Mouse (Mus musculus): ENCODE measurements around the gene Slamf9. TPM values are rescaled to one million over a fixed set of nuclear protein-coding genes. Genes with fewer than 3 reads are reported as not detected.

Slamf9 gene
- polyA plus RNA-seq, 1 experiment from 2014 or later = 1.3 TPM

DNA sequence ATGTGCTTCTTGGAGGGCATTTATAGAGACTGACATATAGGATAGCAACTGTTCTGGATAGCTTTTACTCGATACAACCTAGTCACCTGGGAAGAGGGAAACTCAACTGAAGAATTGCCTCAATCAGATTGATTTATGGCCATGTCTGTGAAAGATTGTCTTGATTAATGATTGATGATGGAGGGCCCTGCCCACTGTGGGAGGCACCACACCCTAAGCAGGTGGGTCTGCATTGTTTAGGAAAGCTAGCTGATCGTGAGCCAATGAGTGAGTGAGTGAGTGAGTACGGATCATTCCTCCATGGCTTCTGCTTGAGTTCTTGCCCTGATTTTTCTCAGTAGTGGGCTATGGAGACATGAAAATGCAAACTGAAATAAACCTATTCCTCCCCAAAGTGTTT, 34.6 kb upstream of the Slamf9 start:
- no peak overlapping the region for H3K4me2 ChIP-seq
- no peaks in the 10 kb centered on the region for H3K9me3 ChIP-seq (replicated peaks)
- H3K27me3 ChIP-seq (replicated peaks) = no peaks in the 10 kb centered on the region
- no peak overlapping the region for H3K4me3 ChIP-seq
- H3K36me3 ChIP-seq = no peaks in the 10 kb centered on the region
- 88% methylated on average over 3 of the region's 3 CpGs for WGBS
- H3K9ac ChIP-seq = no peak overlapping the region
- H3K4me1 ChIP-seq (replicated peaks) = peaks cover 7% of the 10 kb centered on the region
- no peak for ATAC-seq (ENCODE audit: insufficient number of reproducible peaks, low FRiP score)
- H3K27ac ChIP-seq (ENCODE audit: poor library complexity, severe bottlenecking) = no peak overlapping the region

DNA sequence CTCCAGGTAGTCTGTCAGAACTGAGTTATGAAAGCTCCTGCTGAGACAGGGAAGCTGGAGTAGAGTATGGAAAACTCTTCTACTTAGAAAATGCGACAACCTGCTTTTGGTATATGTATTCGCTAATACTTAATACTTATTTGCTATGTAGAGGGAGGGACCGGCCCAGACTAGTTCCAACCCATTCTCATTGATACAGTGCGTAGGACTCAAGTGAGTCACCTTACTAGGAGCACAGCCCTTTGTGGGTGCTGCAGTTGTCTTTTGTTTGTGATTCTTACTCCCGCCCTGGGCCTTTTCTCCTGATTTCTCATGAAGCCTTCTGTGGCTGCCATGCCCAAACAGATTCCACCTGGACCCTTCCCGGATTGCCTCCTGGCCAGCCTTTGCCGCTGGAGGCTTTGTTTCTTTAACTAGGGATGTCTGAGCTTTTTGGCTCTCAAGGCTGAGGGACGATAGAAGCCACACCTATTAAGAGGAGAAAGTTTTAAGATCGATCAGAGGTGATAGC, 33.2 kb upstream of the Slamf9 start:
- no peak overlapping the region for H3K4me3 ChIP-seq
- no peak for ATAC-seq (ENCODE audit: insufficient number of reproducible peaks, low FRiP score)
- no peaks in the 10 kb centered on the region for H3K4me1 ChIP-seq (replicated peaks)
- no peaks in the 10 kb centered on the region for H3K27me3 ChIP-seq (replicated peaks)
- H3K27ac ChIP-seq (ENCODE audit: poor library complexity, severe bottlenecking) = no peak overlapping the region
- no peak overlapping the region for H3K9ac ChIP-seq
- no peak overlapping the region for H3K4me2 ChIP-seq
- 79% methylated on average over 9 of the region's 9 CpGs for WGBS
- no peaks in the 10 kb centered on the region for H3K36me3 ChIP-seq
- H3K9me3 ChIP-seq (replicated peaks) = no peaks in the 10 kb centered on the region

DNA sequence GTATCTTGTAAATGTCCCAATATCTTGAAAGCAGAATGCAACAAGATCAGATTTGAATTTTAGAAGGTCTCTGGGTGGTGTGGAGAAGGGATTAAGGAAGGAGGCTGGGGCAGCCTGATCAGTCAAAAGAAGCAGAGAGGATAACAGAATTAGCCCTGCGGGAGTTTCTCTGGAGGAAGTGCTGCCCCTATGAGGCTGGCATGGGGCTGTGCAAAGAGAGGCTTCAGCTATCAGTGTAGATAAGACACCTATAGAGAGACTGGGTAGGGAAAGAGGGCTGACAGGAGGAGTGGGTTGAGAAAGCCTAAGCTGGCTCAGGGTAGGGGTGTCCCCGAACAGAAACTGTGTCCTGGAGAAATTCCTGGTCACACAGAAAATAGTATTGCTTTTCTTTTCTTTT, 24.9 kb upstream of the Slamf9 start:
- Histone ChIP-seq H3K4me1 (replicated peaks) (peaks cover 10% of the 10 kb centered on the region; the same call in 1 of the 2 replicates), H3K36me3 (no peaks in the 10 kb centered on the region), H3K9ac (no peak overlapping the region), H3K4me3 (no peak overlapping the region), H3K27ac (ENCODE audit: poor library complexity, severe bottlenecking) (no peak overlapping the region), H3K4me2 (no peak overlapping the region), H3K9me3 (replicated peaks) (no peaks in the 10 kb centered on the region), H3K27me3 (replicated peaks) (no peaks in the 10 kb centered on the region)
- no peak for ATAC-seq (ENCODE audit: insufficient number of reproducible peaks, low FRiP score)
- WGBS = 16% methylated on average over 2 of the region's 2 CpGs

DNA sequence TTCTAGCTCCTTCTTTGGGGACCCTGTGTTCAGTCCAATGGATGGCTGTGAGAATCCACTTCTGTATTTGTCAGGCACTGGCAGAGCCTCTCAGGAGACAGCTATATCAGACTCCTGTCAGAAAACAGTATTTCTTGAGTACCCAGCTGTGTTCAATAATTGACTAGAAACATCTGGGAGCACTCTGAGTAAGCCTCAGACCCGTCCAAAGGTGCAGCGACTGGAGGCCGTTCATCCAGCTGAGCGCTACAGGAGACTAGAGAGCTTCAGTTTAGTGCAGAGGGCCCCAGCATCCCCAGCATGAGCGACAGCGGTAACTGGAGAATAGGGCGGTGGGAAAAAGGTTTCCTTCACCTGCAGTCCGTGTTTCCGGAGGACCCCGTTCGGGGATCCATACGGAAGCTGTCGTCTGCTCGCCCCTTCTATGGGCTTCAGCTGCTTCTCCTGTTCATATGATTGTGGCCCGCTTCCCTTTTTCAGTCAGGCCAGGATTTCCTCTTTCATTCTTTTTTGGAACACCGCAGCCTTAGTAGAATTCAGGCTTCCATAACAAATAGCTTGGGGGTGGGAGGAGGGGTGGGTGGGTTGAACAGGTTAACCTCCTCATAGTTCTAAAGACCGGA, 24.2 kb upstream of the Slamf9 start:
- ATAC-seq (ENCODE audit: insufficient number of reproducible peaks, low FRiP score) = no peak
- WGBS = 36% methylated on average over 17 of the region's 17 CpGs
- no peak overlapping the region for H3K27ac ChIP-seq (ENCODE audit: poor library complexity, severe bottlenecking)

DNA sequence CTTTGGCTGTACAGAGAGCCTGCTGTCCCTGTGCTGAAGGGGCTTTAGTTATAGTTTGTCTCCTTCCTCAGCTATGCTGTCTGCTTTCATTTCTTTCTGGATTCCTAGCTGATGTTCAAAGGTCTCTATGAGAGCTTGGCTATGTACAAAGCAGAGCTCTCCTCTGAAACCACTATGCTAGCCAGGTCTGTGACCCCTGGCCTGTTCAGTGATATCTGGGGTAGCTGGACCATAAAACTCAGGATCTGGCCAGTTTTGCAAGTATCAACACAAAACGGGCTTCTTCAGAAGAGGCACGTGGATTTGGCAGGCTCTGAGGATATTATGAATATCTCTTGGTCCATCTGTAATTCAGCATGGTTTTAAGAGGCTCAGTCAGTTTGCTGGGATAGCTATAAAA, 22.2 kb upstream of the Slamf9 start:
- Histone ChIP-seq H3K9me3 (replicated peaks) (no peaks in the 10 kb centered on the region), H3K9ac (no peak overlapping the region), H3K36me3 (no peaks in the 10 kb centered on the region), H3K27me3 (replicated peaks) (no peaks in the 10 kb centered on the region), H3K27ac (ENCODE audit: poor library complexity, severe bottlenecking) (no peak overlapping the region), H3K4me1 (replicated peaks) (peaks cover 10% of the 10 kb centered on the region; the same call in 1 of the 2 replicates), H3K4me2 (no peak overlapping the region), H3K4me3 (no peak overlapping the region)
- no peak for ATAC-seq (ENCODE audit: insufficient number of reproducible peaks, low FRiP score)
- WGBS = 75% methylated on average over 2 of the region's 2 CpGs

More for the DNA sequence above, 24.2 kb upstream of the Slamf9 start:
- no peaks in the 10 kb centered on the region for H3K27me3 ChIP-seq (replicated peaks)
- no peaks in the 10 kb centered on the region for H3K36me3 ChIP-seq
- no peak overlapping the region for H3K9ac ChIP-seq
- H3K4me3 ChIP-seq = no peak overlapping the region
- no peaks in the 10 kb centered on the region for H3K9me3 ChIP-seq (replicated peaks)
- H3K4me1 ChIP-seq (replicated peaks) = peaks cover 10% of the 10 kb centered on the region; the same call in 1 of the 2 replicates
- H3K4me2 ChIP-seq = no peak overlapping the region

DNA sequence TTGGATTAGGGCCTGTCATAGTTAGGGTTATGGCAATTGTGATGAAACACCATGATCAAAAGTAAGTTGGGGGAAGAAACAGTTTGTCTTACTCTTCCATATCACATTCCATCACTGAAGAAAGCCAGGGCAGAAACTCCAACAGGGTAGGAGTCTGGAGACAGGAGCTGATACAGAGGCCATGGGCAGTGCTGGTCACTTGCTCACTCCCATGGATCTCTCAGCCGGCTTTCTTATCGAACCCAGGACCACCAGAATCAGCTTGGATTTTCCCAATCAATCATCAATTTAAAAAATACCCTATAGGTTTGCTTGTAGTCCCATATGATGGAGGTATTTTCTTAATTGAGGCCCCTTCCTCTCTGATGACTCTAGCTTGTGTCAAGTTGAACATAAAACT, 21.3 kb upstream of the Slamf9 start:
- Histone ChIP-seq H3K4me3 (no peak overlapping the region), H3K4me2 (no peak overlapping the region), H3K9ac (no peak overlapping the region), H3K4me1 (replicated peaks) (peaks cover 10% of the 10 kb centered on the region; the same call in 1 of the 2 replicates), H3K27ac (ENCODE audit: poor library complexity, severe bottlenecking) (no peak overlapping the region), H3K36me3 (no peaks in the 10 kb centered on the region), H3K27me3 (replicated peaks) (no peaks in the 10 kb centered on the region), H3K9me3 (replicated peaks) (no peaks in the 10 kb centered on the region)
- ATAC-seq (ENCODE audit: insufficient number of reproducible peaks, low FRiP score) = no peak
- WGBS = 82% methylated on average over 2 of the region's 2 CpGs

DNA sequence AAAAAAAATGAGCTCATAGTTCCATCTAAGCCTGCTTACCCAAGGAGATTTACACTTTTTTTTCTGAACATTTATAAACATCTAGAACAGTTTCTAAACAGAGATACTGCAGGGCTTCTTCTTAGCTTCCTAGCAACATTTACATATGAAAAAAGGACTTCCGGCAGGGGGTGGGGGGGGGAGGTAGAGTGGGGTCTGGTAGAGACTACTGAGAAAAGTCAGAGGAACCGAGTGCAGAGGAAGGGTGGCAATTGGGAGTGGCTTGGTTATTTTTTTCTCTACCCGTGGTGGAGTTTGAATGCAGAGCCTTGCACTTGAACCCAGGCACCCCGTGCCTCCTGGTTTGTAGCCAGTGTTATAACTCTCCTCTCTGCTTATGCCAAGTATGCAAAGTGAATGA, 19.7 kb upstream of the Slamf9 start:
- no peak overlapping the region for H3K27ac ChIP-seq (ENCODE audit: poor library complexity, severe bottlenecking)
- no peak overlapping the region for H3K4me3 ChIP-seq
- WGBS = 20% methylated on average over 4 of the region's 4 CpGs
- peaks cover 5% of the 10 kb centered on the region; the same call in 1 of the 2 replicates for H3K4me1 ChIP-seq (replicated peaks)
- no peaks in the 10 kb centered on the region for H3K27me3 ChIP-seq (replicated peaks)
- no peak for ATAC-seq (ENCODE audit: insufficient number of reproducible peaks, low FRiP score)
- no peaks in the 10 kb centered on the region for H3K9me3 ChIP-seq (replicated peaks)
- no peaks in the 10 kb centered on the region for H3K36me3 ChIP-seq
- H3K9ac ChIP-seq = no peak overlapping the region
- no peak overlapping the region for H3K4me2 ChIP-seq

DNA sequence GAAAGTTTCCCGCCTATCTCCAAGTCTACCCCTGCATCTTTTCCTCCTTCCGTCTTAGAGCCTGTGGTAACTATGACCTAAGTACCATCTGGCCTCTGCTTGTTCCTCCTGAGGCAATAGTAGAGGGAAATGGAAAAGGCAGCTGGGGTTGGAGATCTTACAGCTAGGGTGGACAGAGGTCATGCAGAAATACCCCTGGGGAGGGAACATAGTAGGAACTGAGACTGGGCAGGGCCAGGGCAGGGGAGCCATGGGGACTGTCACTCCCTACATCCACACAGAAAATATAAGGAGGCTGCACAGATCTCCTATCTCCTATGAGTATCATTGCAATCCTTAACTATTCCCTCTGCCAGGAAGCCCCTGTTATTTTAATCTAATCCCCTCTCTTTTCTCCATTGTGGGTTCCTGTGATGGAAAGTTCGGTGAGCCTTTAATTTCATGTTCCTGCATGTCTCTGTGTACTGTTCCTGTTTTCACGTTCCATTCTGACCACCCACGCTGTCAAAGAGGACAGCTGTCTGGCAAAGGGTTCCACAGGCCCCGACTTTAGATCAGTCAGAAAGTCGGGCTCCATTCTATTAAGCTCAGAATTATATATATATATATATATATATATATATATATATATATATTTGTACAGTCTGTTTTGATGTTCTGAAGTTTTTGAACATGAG, 19.0 kb upstream of the Slamf9 start:
- no peaks in the 10 kb centered on the region for H3K36me3 ChIP-seq
- no peak overlapping the region for H3K4me2 ChIP-seq
- H3K4me1 ChIP-seq (replicated peaks) = peaks cover under 1% of the 10 kb centered on the region; the same call in 1 of the 2 replicates
- no peak overlapping the region for H3K4me3 ChIP-seq
- WGBS = 61% methylated on average over 7 of the region's 7 CpGs
- H3K27me3 ChIP-seq (replicated peaks) = no peaks in the 10 kb centered on the region
- H3K27ac ChIP-seq (ENCODE audit: poor library complexity, severe bottlenecking) = no peak overlapping the region
- ATAC-seq (ENCODE audit: insufficient number of reproducible peaks, low FRiP score) = no peak
- H3K9me3 ChIP-seq (replicated peaks) = no peaks in the 10 kb centered on the region
- no peak overlapping the region for H3K9ac ChIP-seq

DNA sequence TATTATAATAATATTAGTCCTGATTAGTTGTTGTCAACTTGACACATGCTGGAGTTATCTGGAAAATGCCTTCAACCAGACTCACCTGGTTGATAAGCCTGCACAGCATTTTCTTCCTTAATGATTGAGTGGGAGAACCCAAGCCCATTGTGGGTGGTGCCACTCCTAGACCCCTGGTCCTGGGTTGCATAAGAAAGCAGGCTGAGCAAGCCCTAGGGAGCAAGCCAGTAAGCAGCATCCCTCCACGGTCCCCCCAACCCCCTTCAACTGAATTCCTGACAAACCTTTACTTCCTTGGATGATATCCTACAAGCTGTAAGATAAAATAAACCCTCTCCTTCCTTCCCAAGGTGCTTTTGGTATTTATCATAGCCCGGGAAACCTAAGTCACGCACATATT, 18.0 kb upstream of the Slamf9 start:
- H3K4me2 ChIP-seq = no peak overlapping the region
- no peak overlapping the region for H3K4me3 ChIP-seq
- 85% methylated on average over 3 of the region's 3 CpGs for WGBS
- H3K9ac ChIP-seq = no peak overlapping the region
- H3K27ac ChIP-seq (ENCODE audit: poor library complexity, severe bottlenecking) = no peak overlapping the region
- ATAC-seq (ENCODE audit: insufficient number of reproducible peaks, low FRiP score) = no peak
- H3K4me1 ChIP-seq (replicated peaks) = peaks cover 6% of the 10 kb centered on the region
- no peaks in the 10 kb centered on the region for H3K36me3 ChIP-seq
- H3K27me3 ChIP-seq (replicated peaks) = no peaks in the 10 kb centered on the region
- no peaks in the 10 kb centered on the region for H3K9me3 ChIP-seq (replicated peaks)

DNA sequence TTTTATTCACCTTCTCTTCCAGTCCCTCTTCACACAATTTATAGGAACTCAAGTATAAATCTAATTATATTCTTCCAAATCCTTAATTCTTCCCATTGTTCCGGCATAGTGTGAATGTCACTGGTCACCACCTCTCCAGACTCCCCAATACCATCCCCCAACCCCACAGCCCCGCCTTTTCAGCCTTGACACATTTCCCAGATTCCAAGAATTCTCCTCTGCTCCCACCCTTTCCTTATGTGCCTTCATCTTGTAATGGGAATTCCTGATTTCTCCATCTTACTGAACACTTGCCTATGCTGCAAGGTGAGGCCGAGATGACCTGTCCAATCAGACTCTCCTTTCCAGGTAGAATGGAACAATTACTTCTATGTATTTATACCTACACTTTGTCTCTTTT, 17.1 kb upstream of the Slamf9 start:
- Histone ChIP-seq H3K9ac (no peak overlapping the region), H3K4me1 (replicated peaks) (peaks cover 10% of the 10 kb centered on the region), H3K27ac (ENCODE audit: poor library complexity, severe bottlenecking) (no peak overlapping the region), H3K4me3 (no peak overlapping the region), H3K9me3 (replicated peaks) (no peaks in the 10 kb centered on the region), H3K27me3 (replicated peaks) (no peaks in the 10 kb centered on the region), H3K4me2 (no peak overlapping the region), H3K36me3 (no peaks in the 10 kb centered on the region)
- 69% methylated on average over 3 of the region's 3 CpGs for WGBS
- ATAC-seq (ENCODE audit: insufficient number of reproducible peaks, low FRiP score) = no peak

DNA sequence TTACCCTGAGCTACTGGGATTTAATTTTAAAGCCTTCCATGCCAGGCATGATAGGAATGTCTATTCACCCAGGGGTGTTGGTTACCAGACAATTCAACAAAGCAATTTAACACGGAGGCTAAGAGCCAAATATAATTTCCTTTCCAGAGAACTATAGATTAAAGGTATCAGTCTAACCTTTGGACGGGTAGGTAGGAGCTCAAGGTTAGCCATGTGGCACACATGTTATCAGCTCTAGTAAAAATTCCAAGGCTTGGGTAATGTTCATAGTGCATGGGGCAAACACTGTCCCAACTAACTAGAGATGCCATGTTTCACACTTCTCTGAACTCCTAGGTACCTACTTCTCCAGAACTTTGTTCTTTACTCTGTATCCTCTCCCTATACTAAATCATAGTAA, 13.6 kb upstream of the Slamf9 start:
- no peak overlapping the region for H3K9ac ChIP-seq
- no peak overlapping the region for H3K27ac ChIP-seq (ENCODE audit: poor library complexity, severe bottlenecking)
- H3K4me1 ChIP-seq (replicated peaks) = peaks cover 10% of the 10 kb centered on the region
- H3K36me3 ChIP-seq = no peaks in the 10 kb centered on the region
- WGBS = 18% methylated on average over 2 of the region's 2 CpGs
- H3K4me3 ChIP-seq = no peak overlapping the region
- ATAC-seq (ENCODE audit: insufficient number of reproducible peaks, low FRiP score) = no peak
- no peak overlapping the region for H3K4me2 ChIP-seq
- no peaks in the 10 kb centered on the region for H3K27me3 ChIP-seq (replicated peaks)
- no peaks in the 10 kb centered on the region for H3K9me3 ChIP-seq (replicated peaks)
